Mouse (Mus musculus): ENCODE results near the gene Gpr84.
A peak's percentile ranks its signal among the peaks of the same experiment; 100 is the strongest.

Gpr84 gene

GRCm38 (mm10) chr15:103305792-103306645, 4.4 kb downstream of the Gpr84 start:
- DNase-seq (ENCODE audit: low spot score), result peak; percentile 64

GRCm38 (mm10) chr15:103305070-103305678, 5.2 kb downstream of the Gpr84 start:
- peak; percentile 97 for DNase-seq (ENCODE audit: low spot score)

- no peak for DNase-seq (ENCODE audit: low spot score)
Measured at GRCm38 (mm10) chr15:103304616-103304969, 5.8 kb downstream of the Gpr84 start.

- DNase-seq (ENCODE audit: low spot score), result peak; percentile 53
Measured at GRCm38 (mm10) chr15:103303916-103304615, 6.3 kb downstream of the Gpr84 start.

- DNase-seq (ENCODE audit: low spot score), result peak; percentile 59
Measured at GRCm38 (mm10) chr15:103302341-103303021, 7.9 kb downstream of the Gpr84 start.

GRCm38 (mm10) chr15:103301547-103302340, 8.7 kb downstream of the Gpr84 start:
- peak; percentile 51 for DNase-seq (ENCODE audit: low spot score)

- peak; percentile 58 for DNase-seq (ENCODE audit: low spot score)
Measured at GRCm38 (mm10) chr15:103301046-103301445, 9.4 kb downstream of the Gpr84 start.

- DNase-seq (ENCODE audit: low spot score), result no peak
Measured at GRCm38 (mm10) chr15:103300560-103300959, 9.9 kb downstream of the Gpr84 start.

GRCm38 (mm10) chr15:103300067-103300471, 10.3 kb downstream of the Gpr84 start:
- peak; percentile 44 for DNase-seq (ENCODE audit: low spot score)

- DNase-seq (ENCODE audit: low spot score), result no peak
Measured at GRCm38 (mm10) chr15:103299644-103300043, 10.8 kb downstream of the Gpr84 start.

GRCm38 (mm10) chr15:103298861-103299616, 11.4 kb downstream of the Gpr84 start:
- no peak for DNase-seq (ENCODE audit: low spot score)

GRCm38 (mm10) chr15:103298026-103298425, 12.4 kb downstream of the Gpr84 start:
- DNase-seq (ENCODE audit: low spot score), result no peak

GRCm38 (mm10) chr15:103297313-103297712, 13.1 kb downstream of the Gpr84 start:
- DNase-seq (ENCODE audit: low spot score), result no peak

GRCm38 (mm10) chr15:103295851-103296250, 14.6 kb downstream of the Gpr84 start:
- no peak for DNase-seq (ENCODE audit: low spot score)

- no peak for DNase-seq (ENCODE audit: low spot score)
Measured at GRCm38 (mm10) chr15:103294649-103295048, 15.8 kb downstream of the Gpr84 start.

GRCm38 (mm10) chr15:103293375-103293774, 17.0 kb downstream of the Gpr84 start:
- DNase-seq (ENCODE audit: low spot score), result no peak

GRCm38 (mm10) chr15:103292673-103293345, 17.6 kb downstream of the Gpr84 start:
- no peak for DNase-seq (ENCODE audit: low spot score)

GRCm38 (mm10) chr15:103290843-103291242, 19.6 kb downstream of the Gpr84 start:
- no peak for DNase-seq (ENCODE audit: low spot score)

- DNase-seq (ENCODE audit: low spot score), result no peak
Measured at GRCm38 (mm10) chr15:103290417-103290816, 20.0 kb downstream of the Gpr84 start.

GRCm38 (mm10) chr15:103289600-103289999, 20.8 kb downstream of the Gpr84 start:
- no peak for DNase-seq (ENCODE audit: low spot score)
